Mouse (Mus musculus): ENCODE data around the gene Kdsr.

DNA sequence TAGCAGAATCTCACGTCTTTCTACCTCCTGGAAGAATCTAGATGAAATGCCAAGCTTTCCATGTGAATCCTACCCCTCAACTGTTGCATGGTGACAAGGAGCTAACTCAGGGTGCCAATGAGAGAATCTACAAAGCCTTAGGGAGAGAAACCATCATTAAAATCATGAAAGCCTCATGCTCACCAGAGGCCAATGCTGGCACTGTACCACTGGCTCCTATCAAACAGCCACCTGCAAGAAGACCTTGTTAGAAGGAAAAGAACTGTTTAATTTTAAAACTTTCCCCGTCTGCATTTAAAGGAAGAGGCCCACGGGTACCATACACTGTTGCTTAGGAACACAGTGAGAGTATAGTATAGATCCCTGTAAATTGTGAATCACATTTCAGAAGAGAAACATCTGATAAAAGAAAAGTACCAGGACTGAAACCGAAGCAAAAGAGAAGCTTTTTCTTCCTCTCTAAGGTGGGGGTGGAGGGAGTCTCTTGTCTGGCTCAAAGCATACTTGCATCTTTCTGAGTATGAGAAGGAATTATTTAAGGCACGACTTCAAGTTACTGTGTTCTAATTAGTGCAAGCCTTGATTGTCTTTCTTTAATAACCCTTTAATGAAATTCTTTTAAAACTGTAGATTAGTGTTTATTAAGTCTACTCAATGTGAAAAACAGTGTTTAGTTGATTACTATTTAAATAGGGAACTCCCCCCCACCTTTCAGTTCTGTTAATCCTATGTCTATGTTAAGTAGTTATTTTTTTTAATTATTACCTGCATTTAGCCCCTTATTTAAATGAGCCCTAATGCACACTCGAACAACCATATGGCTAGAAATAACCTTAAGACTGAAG lies 52.3 kb downstream of the Kdsr start:
- TF ChIP-seq GATA1 (IDR thresholded peaks at IDR 0.05; ENCODE audit: low read length) (no peak), TAL1 (IDR thresholded peaks at IDR 0.05; ENCODE audit: low read length) (no peak)
